Mouse (Mus musculus) right cerebral cortex, adult 18-20 months (tissue): ENCODE measurements around the gene Fastk.

Experiments
- DNase-seq: peaks from one replicate; pipeline ENCODE4 v3.0.0; 2022; ENCODE audit warnings: mixed read lengths

Gene Fastk

GRCm38 (mm10) chr5:24389011-24389657, 56.0 kb downstream of the Fastk start:
- DNase-seq = no peak
